Mouse (Mus musculus) brain, embryonic 14.5 days (tissue): ENCODE measurements around the gene Olfr458. TPM values are rescaled to one million over a fixed set of nuclear protein-coding genes. Genes with fewer than 3 reads are reported as not detected.

Experiments used
- DNase-seq: peaks from one replicate; pipeline ENCODE4 v3.0.0-alpha.2; 2011; ENCODE audit warnings: low read depth
- CTCF ChIP-seq: fragments of 200-500 bp; IDR thresholded peaks from 2 replicates; pipeline ENCODE4 v1.5.1; 2012; ENCODE audit warnings: inconsistent platforms, mild to moderate bottlenecking, moderate library complexity, borderline replicate concordance; ENCODE audit not compliant: insufficient read depth, insufficient read length; ENCODE audit errors: extremely low read depth
- POLR2A ChIP-seq: fragments of 200-500 bp; IDR thresholded peaks from 2 replicates; pipeline ENCODE4 v1.6.1; 2012; ENCODE audit warnings: mild to moderate bottlenecking, inconsistent platforms, borderline replicate concordance; ENCODE audit not compliant: poor library complexity, insufficient read depth, insufficient read length, severe bottlenecking; ENCODE audit errors: extremely low read depth
- polyA plus RNA-seq: library from polyadenylated mRNA; depleted of rRNA; stranded (reverse); fragments of >200 nt; gene quantifications from 2 replicates; pipeline ENCODE4 v1.2.3, GENCODE M21; 2012; rRNA removed

Olfr458 gene
- polyA plus RNA-seq, 1 experiment, result not detected

DNA sequence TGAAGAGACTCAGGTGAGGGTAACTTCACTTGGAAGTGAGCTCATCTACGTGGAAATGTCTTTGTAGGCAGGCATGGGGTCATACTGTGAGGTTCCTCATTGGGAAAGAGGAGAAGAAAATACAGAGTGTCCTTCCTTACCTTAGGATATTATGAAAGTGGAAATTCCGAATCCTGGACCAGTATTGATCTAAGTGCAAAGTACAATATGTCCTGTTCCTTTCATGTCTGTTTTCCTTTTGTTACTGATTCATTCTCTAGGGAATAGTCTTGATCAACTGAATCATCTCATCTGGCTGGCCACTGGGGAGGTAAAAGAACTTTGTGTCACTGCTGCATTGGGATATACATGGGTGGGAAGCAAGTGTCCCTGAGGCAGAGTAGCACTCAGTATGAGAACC, 29.5 kb downstream of the Olfr458 start:
- DNase-seq, result no peak
- TF ChIP-seq CTCF (no peak), POLR2A (no peak)

DNA sequence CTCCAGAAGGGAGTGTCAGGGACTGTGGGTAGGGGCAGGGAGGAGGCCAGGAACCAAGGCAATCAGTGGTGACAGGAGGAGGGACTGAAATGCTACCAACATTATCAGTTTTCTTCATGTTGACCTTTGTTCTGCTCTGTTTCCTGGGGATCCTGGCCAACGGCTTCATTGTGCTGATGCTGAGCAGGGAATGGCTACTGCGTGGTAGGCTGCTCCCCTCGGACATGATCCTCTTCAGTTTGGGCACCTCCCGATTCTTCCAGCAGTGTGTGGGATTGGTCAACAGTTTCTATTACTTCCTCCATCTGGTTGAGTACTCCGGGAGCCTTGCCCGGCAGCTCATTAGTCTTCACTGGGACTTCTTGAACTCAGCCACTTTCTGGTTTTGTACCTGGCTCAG, 30.6 kb downstream of the Olfr458 start, which contains the start of gene Tas2r126:
Gene Tas2r126, plus strand, starts transcription at position 90 of the 400 bp plus-strand sequence.
- no peak for DNase-seq
- TF ChIP-seq CTCF (no peak), POLR2A (no peak)

DNA sequence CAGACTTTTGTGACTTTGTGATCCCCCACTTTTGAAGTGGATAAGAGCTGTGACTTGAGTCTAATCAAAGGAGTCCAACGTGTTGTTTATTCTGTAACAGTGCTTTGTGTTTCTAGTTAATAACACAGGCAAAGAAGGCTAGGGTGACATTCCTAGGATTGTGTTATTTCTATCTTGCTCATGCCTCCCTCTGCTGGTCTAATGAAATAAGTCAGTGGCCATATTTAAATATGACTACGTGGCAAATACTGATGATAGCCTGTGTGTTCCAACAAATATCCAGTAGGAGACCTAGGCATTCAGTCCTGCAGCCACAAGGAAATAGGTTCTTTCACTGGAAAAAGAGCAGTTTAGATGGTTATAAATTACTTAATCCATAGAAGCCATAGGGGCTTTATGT, 31.4 kb downstream of the Olfr458 start:
- DNase-seq, result no peak
- TF ChIP-seq POLR2A (no peak), CTCF (no peak)

DNA sequence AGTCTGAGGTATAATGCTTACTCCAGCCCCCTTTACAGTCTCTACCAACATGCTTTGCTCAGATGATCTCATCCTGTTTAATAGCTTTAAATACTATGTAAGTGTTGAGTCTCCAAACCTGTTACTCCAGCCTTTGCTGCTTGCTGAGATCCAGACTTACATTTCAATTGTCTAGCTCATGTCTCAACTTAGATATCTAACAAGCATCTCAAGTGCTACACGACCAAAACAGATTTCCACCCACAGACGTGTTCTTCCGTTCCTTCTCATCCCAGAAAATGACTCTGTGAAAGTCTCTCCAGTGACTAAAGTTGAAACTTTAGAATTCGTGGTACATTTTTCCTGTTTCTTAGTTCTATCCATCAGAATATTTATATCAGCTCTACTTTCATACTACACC, 38.7 kb downstream of the Olfr458 start:
- TF ChIP-seq CTCF (no peak), POLR2A (no peak)
- DNase-seq, result no peak

DNA sequence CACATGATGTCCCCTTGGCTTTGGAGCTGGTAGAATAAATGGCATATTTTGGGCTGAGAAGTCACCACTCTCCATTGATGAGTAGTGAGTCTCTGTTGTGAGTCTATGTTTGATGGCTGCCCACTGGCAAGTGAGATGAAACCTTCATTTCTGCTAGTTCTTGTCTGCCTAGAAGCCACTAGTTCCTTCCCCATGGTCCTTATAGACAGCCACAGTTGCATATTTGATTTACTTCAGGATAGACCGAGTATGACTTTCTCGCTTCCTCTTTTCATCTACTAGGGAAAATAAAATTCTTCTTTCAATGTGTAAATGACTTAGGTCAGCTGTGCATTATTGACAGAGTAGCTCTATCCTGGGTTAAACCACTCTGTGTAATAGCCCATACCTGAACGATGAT, 40.5 kb downstream of the Olfr458 start:
- TF ChIP-seq CTCF (no peak), POLR2A (no peak)
- no peak for DNase-seq

DNA sequence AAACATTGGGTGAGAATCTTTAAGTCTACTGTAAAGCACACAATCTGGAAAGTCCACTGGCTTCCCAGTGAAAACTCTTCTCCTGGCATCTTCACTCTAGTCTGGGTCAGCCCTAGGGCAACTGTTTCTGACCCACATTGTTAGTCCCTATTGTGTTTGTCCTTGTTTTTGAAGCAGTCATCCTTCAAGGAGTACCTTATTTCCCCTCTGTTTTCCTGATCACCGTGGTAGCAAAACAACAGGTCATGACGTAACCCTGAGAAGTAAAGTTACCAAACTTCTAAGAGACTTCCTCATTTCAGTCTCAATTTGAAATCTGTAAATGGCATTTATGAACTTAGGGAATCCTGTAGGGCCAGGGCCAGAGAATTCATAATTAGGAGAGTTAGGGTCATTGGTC, 43.6 kb downstream of the Olfr458 start:
- TF ChIP-seq CTCF (no peak), POLR2A (no peak)
- DNase-seq, result no peak

DNA sequence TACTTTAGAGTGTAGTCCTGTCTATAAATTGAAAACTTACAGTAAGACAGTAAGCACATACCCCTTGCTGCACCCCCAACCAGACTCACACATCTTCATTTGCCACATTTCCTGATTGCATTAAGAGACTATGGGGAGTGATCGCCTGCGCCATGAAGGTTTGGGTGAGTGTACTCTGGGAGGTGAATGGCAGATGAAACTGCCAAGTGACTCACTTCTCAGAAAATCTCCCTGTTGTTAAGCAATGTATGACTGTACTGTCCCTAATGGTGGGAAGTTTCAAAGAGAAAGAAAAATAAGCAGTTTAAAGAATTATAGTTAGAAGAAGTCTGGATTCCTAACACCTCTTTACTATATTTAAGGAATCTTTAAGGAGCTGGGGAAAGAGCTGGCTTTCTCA, 45.6 kb downstream of the Olfr458 start:
- no peak for DNase-seq
- TF ChIP-seq POLR2A (no peak), CTCF (no peak)

Other genes with a start within 250 kb of the Olfr458 start
- gene Tas2r144, start 249.9 kb downstream of the Olfr458 start, polyA plus RNA-seq, result not detected in 2 replicates
- 6.7 and 7.1 TPM in 2 replicates for gene Gstk1, start 219.3 kb downstream of the Olfr458 start, polyA plus RNA-seq
- gene Tmem139, start 203.2 kb downstream of the Olfr458 start, polyA plus RNA-seq, result 0.14 TPM in 1 of 2 replicates, not detected in the other
- 76.1 and 101 TPM in 2 replicates for gene Casp2, start 200.2 kb downstream of the Olfr458 start, polyA plus RNA-seq
- 11.0 and 12.0 TPM in 2 replicates for gene Clcn1, start 178.5 kb downstream of the Olfr458 start, polyA plus RNA-seq
- gene Fam131b, start 140.6 kb downstream of the Olfr458 start, polyA plus RNA-seq, result 30.9 and 37.9 TPM in 2 replicates
- 59.5 and 76.3 TPM in 2 replicates for gene Zyx, start 115.6 kb downstream of the Olfr458 start, polyA plus RNA-seq
- gene Epha1, start 91.9 kb downstream of the Olfr458 start, polyA plus RNA-seq, result 1.2 and 1.3 TPM in 2 replicates
- gene Tas2r143, start 65.0 kb downstream of the Olfr458 start, polyA plus RNA-seq, result 0.16 and 0.29 TPM in 2 replicates
- gene Tas2r135, start 59.8 kb downstream of the Olfr458 start, polyA plus RNA-seq, result 0.07 TPM in 1 of 2 replicates, not detected in the other
- gene Tas2r126, start 30.7 kb downstream of the Olfr458 start, polyA plus RNA-seq, result 0.10 TPM in 1 of 2 replicates, not detected in the other
- not detected in 2 replicates for gene Olfr457, start 11.1 kb upstream of the Olfr458 start, polyA plus RNA-seq
- not detected in 2 replicates for gene Olfr456, start 22.0 kb upstream of the Olfr458 start, polyA plus RNA-seq
- gene Olfr455, start 82.4 kb upstream of the Olfr458 start, polyA plus RNA-seq, result not detected in 2 replicates
- gene Tcaf3, start 132.5 kb upstream of the Olfr458 start, polyA plus RNA-seq, result not detected in 2 replicates
- 0.79 and 1.6 TPM in 2 replicates for gene Tcaf2, start 180.1 kb upstream of the Olfr458 start, polyA plus RNA-seq
- 128 and 153 TPM in 2 replicates for gene Tcaf1, start 244.9 kb upstream of the Olfr458 start, polyA plus RNA-seq